Mouse (Mus musculus): Measurements from ENCODE around the gene Gm3893.
"Not testable (repeated sequence)": the region's sequence is repeated elsewhere in the genome, so short reads cannot be mapped to it uniquely, and the experiment has no call there.

Gm3893 gene

GRCm38 (mm10) chr4:42090907-42091306 lies at the start of gene Gm3893:
TSS of gene Gm3893 (plus strand) at chr4:42091207.
- not testable (repeated sequence) for DNase-seq (ENCODE audit: low spot score in 2 of 2)

GRCm38 (mm10) chr4:42114517-42114916 lies 23.5 kb downstream of the Gm3893 start, which contains the start of gene Gm13304:
TSS of gene Gm13304 (plus strand) at chr4:42114817.
- not testable (repeated sequence) for DNase-seq (ENCODE audit: low spot score in 2 of 2)
